Mouse (Mus musculus) kidney, adult 11 months (tissue): ENCODE results near the gene Chmp6.

Source experiments
- DNase-seq: peaks from one replicate; pipeline ENCODE4 v3.0.0; 2022

Gene Chmp6

DNA sequence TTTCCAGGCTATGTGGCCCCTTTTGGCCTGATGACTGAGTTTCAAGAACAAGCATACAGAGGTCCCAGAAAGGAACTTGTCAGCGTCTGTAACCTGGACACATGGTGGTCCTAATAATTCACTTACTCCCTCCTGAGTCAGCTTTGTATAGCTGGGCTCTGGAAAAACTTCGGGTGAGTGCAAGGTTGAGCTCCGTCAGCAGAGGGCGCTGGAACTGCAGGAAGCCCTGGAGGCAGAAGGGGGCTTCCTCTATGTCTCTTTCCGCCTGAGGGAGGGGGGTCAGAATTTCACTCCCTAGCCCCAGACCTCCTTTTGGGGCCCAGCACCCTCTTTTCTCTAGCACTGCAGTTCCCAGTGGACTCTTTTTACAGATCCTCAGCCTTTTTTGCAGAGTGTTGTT, 3.8 kb upstream of the Chmp6 start:
- DNase-seq = no peak

DNA sequence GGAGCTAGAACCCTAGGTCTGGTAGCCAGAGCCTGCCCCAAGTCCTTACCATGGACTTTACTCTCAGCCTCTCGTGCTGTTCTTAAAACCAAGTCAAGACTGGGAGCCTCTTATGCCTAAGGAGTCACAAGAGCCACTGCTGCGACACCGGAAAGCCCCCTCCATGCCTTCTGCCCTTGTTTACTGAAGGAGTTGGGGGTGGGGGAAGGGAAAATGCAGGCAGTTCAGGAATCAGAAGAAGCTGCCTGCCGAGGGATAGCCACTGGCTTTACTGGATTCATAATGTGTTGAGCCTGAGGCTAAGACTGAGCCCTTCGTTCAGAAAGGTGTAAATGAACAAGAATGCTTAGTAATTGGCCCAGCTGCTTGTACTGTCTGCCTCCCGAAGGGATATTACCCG, 396 bp upstream of the Chmp6 start:
- DNase-seq = no peak

DNA sequence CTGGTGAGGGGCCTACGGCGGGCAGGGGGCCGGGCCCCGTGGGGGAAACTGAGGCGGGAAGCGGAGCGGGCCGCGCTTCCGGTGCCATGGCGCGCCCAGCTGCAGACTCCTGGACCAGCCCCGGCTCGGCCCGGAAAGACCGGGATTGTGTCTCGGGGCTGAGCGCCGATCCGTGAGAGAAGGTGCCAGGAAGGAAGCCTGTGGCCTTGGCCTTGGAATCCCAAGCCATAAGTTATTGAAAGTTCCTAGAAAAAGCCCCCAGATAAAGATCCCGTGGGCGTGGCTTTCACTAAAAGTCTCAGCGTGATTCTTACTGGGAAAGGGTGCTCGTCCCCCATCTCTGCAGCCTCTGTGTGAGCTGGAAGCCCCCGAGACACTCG, 684 bp downstream of the Chmp6 start:
- DNase-seq = no peak

DNA sequence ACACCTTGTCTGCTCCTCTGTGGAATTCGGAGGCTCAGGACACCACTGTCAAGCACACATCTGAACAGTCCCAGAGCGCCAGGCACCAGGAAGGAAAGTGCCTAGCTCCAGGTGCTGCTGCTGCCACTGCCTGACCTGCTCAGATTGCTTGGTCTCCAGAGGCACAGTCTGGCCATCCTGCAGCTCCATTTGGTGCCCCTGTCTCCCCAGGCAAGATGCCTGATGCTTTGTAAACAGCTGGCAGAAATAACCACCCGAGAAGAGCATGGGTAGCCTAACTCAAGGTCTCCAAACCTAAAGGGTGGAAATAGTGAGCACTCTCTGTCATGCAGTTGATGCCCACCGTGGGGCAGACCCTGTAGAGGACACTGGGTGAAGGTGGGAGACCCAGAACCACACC, 1.1 kb downstream of the Chmp6 start:
- no peak for DNase-seq

DNA sequence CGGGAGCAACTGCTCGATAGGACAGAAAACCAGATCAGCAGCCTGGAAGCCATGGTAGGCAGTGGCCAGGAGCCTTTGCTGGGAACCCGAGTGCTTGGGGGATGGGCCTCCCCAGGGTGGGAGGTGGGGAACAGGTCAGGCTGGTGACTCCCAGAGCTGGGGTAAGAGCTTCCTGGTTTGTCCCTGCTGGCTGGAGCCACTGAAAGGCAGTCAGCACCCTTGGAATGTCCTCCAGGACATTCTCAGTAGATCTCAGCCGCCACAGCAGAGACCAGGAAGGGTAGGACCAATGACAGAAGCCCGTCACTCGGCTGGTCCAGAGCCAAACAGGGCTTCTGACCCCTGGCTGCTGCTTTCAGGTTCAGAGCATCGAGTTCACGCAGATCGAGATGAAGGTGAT, 2.4 kb downstream of the Chmp6 start:
- peak; percentile 76 for DNase-seq

DNA sequence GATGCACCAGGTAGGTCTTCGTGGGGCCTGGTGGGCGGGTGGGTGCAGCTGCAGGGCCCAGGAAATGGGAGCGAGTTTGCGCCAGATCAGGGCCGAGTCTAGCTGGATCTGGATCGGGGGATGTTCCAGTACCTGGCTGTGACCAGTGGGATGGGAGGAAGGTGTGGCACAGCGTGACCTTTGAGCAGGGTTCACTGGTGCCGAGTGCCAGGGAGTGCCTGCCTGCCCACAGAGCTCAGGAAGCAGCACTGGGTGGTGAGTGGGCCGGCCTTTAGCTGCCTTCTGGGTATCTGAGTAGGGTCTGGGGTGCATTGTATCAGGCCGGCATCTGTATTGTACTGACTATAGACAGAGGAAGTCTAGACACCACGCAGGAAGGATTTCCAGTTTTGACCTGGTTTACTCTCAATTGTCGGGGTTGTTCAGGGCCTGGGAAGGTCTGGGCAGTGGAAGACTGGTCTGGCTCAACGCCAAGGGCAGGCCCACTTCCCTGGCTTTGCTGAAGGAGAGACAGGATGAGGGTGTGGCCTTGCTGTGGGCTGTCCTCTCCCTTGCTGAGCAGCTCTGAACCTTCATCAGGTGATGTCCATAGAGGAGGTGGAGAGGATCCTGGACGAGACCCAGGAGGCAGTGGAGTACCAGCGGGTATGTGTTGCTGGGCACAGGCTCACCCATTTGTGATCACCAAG, 3.0 kb downstream of the Chmp6 start:
- DNase-seq = peak; percentile 93

DNA sequence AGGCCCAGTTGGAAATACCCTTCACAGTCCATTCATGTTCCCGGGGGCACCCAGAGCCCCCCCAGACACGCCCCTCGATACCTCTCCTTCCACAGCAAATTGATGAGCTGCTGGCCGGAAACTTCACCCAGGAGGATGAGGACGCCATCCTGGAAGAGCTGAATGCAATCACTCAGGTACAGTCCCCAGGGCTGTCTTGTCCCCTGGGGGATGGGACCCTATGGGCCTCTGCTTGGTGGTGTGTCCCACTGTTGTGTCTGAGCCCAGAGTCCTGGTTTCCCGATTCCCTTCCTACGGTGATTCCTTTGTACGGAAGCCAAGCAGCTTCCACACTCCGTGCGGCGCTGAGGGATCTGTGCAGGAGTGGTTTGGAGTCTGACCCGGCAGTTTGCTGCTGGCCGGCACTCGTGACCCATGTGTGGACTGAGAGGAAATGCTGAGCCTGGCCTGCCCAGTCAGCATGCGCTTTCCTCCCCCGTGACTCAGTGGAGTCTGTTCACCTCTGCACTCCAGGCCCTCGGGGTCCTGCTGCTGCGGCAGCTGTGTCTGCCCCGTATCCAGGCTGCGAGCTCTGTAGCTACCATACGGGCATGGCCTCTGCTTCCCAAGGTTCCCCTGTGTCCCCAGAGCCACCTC, 3.7 kb downstream of the Chmp6 start:
- peak; percentile 89 for DNase-seq

DNA sequence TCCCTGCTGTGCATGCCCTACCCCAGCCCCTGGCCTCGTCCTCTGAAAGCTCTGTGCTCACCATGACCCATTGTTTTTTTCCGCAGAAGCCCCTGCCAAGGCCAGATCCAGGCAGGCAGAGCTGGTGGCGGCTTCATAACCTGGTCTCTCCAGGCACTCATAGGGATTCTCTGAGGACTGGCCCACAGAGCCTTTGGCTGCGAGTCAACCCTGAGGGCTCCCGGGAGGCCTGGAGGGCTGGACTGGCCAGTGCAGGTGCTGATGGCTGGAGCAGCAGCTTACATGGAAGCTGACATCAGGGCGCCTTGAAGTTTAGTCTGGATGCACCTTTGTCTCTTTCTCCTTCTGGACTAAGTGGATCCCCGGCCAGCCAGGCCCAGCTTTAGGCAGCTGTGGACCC, 5.3 kb downstream of the Chmp6 start:
- no peak for DNase-seq

DNA sequence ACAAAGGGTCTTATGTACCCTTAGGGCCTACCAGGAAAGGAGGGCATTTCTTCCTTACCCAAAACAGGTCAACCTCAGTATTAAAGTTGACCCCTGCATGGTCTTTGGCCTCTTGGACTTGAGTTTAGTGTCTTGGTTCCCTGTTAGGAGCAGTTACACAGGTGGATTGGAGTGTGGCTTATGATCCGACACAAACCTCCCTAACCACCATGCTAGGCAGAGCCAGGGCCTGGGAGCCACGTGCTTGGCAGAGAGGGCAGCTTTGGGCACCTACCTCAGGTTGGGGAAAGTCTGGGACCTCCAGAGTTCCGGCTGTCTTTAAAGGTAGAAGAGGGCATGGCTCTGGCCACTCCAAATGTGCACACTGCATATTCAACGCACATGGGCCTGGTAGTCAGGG, 6.2 kb downstream of the Chmp6 start:
- no peak for DNase-seq

DNA sequence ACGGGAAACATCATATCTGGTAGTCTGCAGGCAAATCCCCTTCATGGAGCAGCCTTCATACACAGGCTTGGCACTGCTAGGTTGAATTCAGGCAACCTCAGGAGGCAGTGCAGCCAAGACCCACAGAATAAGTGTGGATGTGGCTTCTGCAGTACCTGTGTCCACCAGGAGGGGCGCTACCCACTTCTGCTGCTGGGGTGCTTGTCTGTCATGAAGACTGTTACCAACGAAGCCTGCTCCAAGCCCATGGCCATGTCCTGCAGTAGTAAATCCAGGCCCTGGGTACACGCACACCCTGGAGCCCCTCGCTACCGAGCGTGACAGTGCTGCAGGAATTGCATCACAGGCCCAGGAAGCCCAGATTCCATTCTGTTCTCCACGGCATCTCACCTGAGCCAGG, 6.7 kb downstream of the Chmp6 start:
- no peak for DNase-seq

DNA sequence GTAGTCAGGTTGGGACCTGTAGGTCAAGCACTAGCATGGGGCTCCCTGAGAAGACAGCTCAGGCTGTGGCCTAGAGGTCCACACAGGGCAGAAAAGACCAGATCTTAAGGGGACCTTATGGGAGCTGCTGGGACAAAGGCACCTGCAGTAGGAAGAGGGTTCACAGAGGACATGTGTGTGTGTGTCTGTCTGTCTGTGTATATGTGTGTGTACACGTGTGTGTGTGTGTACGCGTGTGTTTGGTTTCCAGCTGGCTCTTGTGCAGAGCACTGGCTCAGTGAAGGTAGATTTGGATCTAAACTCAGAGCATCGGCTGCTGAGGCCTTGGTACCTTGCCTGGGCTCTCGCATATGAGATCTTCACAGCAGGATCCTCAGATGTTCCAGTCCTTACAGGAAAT, 7.4 kb downstream of the Chmp6 start:
- DNase-seq = no peak

DNA sequence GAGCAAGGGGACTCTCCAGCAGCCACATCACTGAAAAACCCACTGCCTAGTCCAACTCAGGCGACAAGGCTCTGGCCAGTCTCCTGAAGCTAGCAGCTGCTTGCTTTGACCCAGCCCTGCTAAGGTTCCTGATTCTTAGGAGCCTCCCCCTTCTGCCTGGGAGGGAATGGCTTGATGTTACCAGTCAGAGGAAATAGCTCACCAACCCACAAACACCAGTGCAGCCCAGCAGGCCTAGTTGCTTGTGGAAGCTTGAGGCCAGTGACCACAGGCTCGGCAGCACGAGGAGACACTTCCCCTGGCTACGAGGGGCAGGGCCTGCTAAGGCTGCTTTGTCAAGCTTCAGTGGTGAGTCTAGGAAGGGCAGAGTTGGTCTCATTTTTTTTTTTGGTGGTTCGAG, 11.9 kb downstream of the Chmp6 start:
- no peak for DNase-seq

DNA sequence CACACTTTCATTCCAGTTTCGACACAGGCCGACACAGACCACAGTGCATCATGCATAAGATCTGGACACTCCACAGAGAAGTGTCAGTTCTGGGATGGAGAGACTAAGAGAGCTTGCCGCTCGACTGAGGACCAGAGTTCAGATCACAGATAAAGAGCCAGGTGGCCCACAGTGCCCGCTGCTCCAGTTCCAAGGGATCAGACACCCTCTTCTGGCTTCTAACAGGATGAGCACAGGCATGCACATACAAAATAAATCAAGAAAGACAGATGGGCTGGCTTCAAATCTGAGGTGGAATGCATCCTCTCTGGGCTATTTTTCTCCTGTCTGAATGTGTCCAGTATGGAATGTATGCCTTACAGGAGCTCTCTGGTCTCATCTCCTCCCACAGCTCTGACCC, 13.5 kb downstream of the Chmp6 start:
- DNase-seq = no peak

DNA sequence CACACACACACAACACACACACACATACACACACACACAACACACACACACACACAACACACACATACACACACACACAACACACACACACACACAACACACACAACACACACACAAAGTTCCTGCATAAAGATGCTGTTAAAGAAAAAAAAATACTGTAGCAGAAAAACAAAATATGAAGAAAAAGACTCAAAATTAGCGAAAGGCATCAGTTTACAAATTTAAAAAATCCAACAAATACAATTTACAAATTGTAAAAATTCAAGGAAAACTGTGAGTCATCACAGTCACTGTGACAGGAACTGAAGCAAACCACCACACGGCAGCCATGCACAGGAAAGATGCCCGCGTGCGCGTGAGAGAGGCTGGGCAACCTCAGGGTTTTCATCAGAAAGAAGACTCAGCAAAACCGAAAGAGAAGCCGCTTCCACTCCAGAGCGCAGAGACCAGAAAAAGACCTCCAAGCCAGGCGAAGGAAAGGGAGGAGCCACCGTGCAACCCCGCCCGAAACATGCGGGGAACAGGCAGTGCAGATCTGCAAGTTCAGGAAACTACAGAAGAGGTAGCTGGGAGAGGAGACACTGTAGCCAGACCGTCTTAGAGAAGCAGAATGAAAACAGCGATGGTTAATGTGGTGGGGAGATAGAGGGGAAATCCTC, 14.9 kb downstream of the Chmp6 start:
- no peak for DNase-seq

DNA sequence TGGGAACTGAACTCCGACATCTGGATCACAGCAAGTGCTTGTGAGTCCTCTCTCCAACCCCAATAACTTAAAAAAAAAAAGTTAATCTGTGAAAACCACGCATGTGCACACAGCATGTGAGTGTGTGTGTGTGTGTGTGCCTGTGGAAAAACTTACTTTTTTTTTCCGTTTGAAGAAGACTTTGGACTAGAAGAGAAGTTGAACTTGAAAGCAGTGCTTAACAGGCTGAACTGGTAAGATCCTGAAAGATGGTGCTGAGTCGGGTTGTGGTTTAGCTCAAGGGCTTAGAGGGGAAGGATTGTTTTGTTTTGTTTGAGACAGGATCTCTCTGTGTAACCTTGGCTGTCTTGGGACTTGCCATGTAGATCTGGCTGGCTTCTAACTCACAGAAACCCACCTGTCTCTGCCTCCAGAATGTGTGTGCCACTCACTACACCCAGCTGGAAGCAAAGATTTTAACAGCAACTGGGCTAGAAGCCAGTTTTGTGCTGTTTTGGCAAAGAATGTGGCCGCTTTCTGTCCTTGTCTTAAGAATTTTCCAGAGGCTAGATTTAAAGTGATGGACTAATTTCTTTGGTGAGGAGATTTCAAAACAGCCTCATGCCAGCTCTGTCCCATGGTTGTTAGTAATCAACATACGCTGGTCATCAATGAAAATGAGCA, 16.5 kb downstream of the Chmp6 start:
- no peak for DNase-seq

DNA sequence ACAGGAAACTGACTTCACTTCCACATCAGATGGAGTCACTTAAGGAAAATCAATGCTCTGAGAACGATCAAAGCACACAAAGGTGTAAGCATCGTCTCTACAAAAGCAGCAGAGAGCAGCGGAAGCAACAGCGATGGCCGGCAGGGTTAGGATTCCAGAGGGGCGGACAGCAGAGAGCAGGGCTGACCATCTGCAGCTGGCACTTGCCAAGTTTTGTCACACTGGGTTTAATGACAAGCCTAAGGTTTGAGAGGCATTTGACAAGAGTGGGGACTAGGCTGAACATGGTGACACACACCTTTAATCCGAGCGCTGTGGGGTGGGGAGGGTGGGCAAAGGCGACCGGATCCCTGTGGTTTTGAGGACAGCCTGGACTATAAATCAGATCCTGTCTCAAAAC, 18.6 kb downstream of the Chmp6 start:
- DNase-seq = no peak

DNA sequence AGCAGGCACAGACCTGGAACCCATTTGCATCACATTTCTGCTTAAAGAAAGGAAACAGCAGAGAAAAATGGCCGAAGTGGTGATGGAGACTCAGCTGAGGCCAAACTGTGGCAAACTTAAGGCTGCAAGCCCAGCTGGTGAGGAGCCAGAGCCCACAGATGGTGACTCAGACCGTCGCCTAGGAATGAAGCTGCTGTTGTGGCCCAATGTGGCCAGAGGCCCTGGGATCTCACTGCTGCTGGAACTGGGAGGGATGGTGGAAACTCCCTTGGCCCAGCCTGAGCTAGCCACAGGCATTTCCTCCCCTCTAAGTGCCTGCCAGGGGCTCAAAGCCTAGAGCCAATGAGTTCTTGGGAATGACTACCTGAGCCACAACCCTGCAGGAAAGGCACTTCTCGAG, 19.9 kb downstream of the Chmp6 start:
- no peak for DNase-seq

DNA sequence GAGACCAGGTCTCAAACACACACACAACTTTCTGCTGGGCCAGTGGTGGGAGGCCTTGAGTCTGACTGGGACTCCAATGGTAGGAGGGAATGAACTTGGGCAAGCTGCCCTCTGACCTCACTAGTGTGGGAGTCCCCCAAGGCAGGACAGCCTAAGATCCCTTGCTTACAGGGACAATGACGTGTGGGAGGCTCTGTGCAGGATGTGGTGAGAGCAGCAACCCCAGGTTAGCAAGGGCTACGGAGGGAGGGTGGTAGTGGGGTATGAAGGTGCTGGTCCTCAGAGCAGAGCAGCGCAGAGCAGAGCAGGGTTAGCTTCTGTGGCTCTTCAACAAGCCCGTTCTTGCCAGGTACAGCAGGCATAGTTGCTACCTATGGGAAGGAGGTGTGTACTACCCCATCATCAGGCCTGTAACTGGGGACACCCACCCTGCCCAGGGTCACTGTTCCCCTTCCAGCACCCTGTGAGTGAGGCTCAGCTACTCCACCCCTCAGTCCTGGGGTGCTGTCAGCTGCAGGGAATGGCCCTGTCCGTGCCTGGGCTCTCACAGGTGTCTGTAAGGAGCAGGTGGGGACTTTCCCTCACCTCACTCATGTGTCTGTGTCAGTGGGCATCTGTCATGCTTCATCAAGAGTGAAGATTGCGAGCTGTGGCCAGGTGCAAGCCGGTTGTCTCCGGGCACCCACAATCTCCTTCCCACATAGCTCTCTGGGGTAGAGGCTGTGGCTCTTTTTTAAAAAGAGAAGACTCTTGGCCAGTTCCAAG, 20.8 kb downstream of the Chmp6 start:
- no peak for DNase-seq

DNA sequence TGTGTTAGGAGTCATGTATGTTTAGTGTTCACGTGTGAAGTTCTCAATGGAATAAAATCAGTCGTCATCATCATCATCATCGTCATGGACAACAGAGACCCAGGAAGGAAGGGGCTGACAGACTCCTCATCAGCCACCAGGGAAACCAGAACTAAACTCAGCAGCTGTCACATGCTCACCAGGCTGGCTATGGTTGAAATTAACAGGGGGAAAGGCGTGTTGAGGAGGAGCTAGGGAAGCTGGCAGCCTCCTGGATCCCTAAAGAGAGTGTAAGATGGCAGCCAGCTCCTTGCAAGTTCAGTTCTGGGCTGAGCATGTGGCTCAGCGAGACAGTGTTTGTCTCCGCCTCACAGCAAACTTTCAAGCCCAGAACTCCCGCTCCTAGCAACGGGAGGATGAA, 21.5 kb downstream of the Chmp6 start:
- DNase-seq = no peak

DNA sequence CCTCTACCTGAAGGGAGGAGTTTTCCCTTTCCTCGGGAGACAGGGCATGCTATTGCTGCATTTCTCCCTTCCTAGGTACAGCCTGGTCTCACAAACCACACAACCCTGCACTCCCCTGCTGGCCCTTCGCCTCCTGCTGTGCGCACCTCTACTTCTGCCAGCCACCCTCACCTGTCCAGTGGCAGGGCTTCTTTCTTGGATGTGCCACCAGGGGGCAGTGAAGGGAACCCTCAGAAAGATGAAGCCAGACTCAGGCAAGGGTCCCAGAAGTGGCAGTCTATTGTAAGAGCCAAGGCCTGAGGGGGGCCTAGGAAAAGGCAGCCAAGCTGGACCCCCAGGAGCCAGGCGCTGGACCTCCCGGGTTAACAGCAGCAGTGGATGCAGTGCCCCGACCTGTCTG, 22.2 kb downstream of the Chmp6 start:
- peak; percentile 79 for DNase-seq

DNA sequence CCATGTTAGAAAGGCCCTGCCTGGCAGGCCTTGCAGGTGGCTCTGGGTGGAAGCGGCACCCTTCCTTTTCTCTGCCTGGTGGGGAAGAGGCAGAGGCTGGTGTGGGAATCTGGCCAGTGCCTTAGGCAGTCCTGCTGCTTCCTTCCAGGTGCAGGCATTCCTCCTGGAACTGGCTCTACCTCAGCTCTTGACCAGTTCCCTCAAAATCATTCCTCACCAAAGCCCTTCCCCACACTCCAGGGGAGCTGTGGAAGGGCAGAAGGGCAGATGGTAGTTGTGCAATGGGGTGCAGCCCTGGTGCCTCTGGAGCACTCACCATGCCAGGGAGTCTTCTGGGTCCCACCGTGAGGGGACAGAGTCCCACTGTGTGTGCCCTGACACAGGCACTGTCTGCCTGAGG, 23.2 kb downstream of the Chmp6 start:
- DNase-seq = no peak

DNA sequence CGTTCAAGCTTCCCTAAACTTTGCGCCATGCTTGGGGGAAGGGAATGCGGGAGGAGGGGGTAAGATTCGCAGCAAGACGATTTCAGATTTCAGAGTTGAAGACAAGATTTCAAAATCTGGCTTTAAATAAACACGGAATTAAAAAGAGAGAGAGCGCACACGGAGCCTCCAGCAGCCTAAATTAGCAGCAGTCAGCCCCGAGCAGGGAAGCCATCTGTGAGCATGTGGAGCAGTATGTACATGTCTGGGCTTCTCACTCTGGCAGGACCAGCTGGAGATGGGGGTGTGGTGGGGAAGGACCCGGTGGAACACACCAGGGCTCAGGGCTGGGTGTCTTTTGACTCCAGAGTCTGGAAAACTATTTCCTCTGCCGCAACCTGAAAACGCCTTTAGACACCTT, 24.0 kb downstream of the Chmp6 start:
- DNase-seq = no peak

DNA sequence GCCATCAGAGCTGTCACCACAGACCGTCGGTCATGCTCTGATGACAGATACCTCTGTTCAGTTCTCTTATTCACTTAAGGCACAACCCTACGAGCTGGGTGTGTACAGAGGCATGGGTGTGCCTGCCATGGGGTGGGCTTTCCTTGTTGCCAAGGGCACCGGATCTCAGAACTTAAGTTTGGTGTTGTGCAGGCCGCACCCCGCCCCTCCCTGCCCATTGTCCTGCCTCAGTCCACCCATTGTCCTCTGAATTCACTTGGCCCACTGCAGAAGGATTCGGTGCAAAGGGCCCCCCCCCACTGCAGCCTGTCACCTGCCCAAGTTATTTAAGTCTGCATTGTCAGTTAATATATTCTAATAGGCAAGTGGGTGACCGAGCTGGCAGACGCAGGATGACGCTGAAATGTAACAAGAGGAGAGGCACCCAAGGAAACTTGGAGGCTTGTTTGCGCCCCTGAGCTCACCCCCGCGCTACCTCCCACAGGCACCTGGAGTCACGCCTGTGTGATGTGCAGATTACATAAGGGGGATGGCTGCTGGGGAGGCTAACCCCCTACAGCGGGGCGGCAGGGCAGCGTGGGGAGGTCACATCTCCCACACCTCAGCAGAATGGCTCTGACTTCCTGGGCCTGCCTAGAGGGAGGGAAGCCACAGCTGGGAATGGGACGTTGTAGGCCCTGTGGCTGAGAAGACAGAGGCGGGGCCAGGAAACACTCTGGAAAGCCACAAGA, 24.7 kb downstream of the Chmp6 start:
- peak; percentile 82 for DNase-seq
